In genomic region chr17:29679038-29679767, GRCm38 (mm10) we compare ENCODE assay signal across 20 mouse cellular contexts. TPM values are rescaled to one million over a fixed set of nuclear protein-coding genes. Genes with fewer than 3 reads are reported as not detected.
DNase-seq lines count a peak whose midpoint lies in the region; ATAC-seq and TF ChIP-seq lines count a peak whose summit lies in the region.
"Had no signal": no experiment of that assay in that cellular context is flagged by ENCODE, and none has a peak within 500 bp of the region (broad histone marks: within the 10 kb centered on the region; RNA-seq: fewer than 3 reads in every experiment).

No protein-coding gene starts in this region.

- no peak overlapping the region for H3K9ac ChIP-seq in lung, embryonic 15.5 days

- TF ChIP-seq POLR2A in spleen, adult 2 months (IDR thresholded peaks at IDR 0.05; ENCODE audit: low read depth, low read length): no peak
- TF ChIP-seq POLR2A in bone marrow, adult 2 months (IDR thresholded peaks at IDR 0.05; ENCODE audit: borderline replicate concordance, control insufficient read depth, low read depth, low read length): no peak

- no peak overlapping the region for H3K4me3 ChIP-seq in lung, embryonic 15.5 days
- no peak overlapping the region; the same call in 1 of the 2 replicates for H3K4me3 ChIP-seq in spleen, adult 2 months (ENCODE audit: extremely low read depth, insufficient read depth, insufficient read length)
- peak overlapping the region; percentile 59 for H3K4me3 ChIP-seq in bone marrow, adult 2 months (replicated peaks; ENCODE audit: control insufficient read depth, low read depth, low read length)
- H3K4me3 ChIP-seq: embryonic facial prominence, embryonic 10.5 days; heart, embryonic 10.5 days; megakaryocyte, embryonic 14.5 days had no signal

- WGBS in lung, embryonic 15.5 days: 84% methylated on average over 6 of the region's 6 CpGs
- WGBS in spleen, adult 2 months: 70% methylated on average over 6 of the region's 6 CpGs
- WGBS in bone marrow, adult 2 months: 74% methylated on average over 6 of the region's 6 CpGs

- peaks cover 66% of the 10 kb centered on the region for H3K36me3 ChIP-seq in lung, embryonic 15.5 days
- H3K36me3 ChIP-seq in spleen, adult 2 months (ENCODE audit: control insufficient read depth, insufficient read depth, low read length): peaks cover 52% of the 10 kb centered on the region

- H3K4me2 ChIP-seq in lung, embryonic 15.5 days: 0 out of 2 replicates have a peak overlapping the region, but pooled peaks have one; percentile 7
- H3K4me2 ChIP-seq: liver, embryonic 11.5 days had no signal

- TF ChIP-seq CTCF in spleen, adult 2 months (IDR thresholded peaks at IDR 0.05; ENCODE audit: extremely low read depth, insufficient read depth, insufficient read length, insufficient replicate concordance): no peak
- no peak for TF ChIP-seq CTCF in bone marrow, adult 2 months (IDR thresholded peaks at IDR 0.05; ENCODE audit: control insufficient read depth, insufficient read depth, low read length)

- peaks cover 16% of the 10 kb centered on the region; the same call in 1 of the 2 replicates for H3K4me1 ChIP-seq in lung, embryonic 15.5 days
- peaks cover 16% of the 10 kb centered on the region for H3K4me1 ChIP-seq in spleen, adult 2 months (ENCODE audit: control insufficient read depth, insufficient read depth, insufficient read length)
- peaks cover 5% of the 10 kb centered on the region for H3K4me1 ChIP-seq in bone marrow, adult 2 months (ENCODE audit: control insufficient read depth, insufficient read depth, low read length)
- H3K4me1 ChIP-seq: embryonic facial prominence, embryonic 10.5 days; heart, embryonic 10.5 days had no signal

- H3K9me3 ChIP-seq in lung, embryonic 15.5 days: no peaks in the 10 kb centered on the region
- H3K9me3 ChIP-seq: embryonic facial prominence, embryonic 10.5 days; heart, embryonic 10.5 days; megakaryocyte, embryonic 14.5 days had no signal

- no peaks in the 10 kb centered on the region for H3K27me3 ChIP-seq in lung, embryonic 15.5 days
- no peaks in the 10 kb centered on the region for H3K27me3 ChIP-seq in spleen, adult 2 months (ENCODE audit: control insufficient read depth, insufficient read depth, low read length)
- H3K27me3 ChIP-seq: megakaryocyte, embryonic 14.5 days; Patski had no signal

- ATAC-seq in lung, embryonic 15.5 days (ENCODE audit: borderline replicate concordance, extremely low read depth, low FRiP score, low TSS enrichment): no peak
- ATAC-seq: Patski had no signal

- no peak for DNase-seq in lung, postnatal 4 days
- DNase-seq in spleen, adult 2 months (ENCODE audit: low read depth in 1 of 2, low spot score in 2 of 2): peak; percentile 19 to 42
- no peak for DNase-seq in spleen, postnatal 14 days (ENCODE audit: low spot score in 2 of 2)
- DNase-seq in urinary bladder, adult 2 months (ENCODE audit: low spot score): no peak
- DNase-seq in layer of hippocampus, postnatal 25 days (ENCODE audit: extremely low spot score in 1 of 2, low spot score in 1 of 2): no peak
- DNase-seq: adrenal gland, postnatal 36 days; cerebellum, adult 11 months; kidney, adult 9 months; kidney, postnatal 14 days; lung, adult 2 months; right cerebral cortex, adult 18-20 months; right cerebral cortex, postnatal 4 days had no signal

- H3K27ac ChIP-seq in lung, embryonic 15.5 days: 0 out of 2 replicates have a peak overlapping the region, but pooled peaks have one; percentile 3
- H3K27ac ChIP-seq in spleen, adult 2 months (ENCODE audit: insufficient read depth, low read length): peak overlapping the region; percentile 83
- H3K27ac ChIP-seq in bone marrow, adult 2 months (ENCODE audit: control insufficient read depth, insufficient read depth, low read depth, low read length, poor library complexity): peak overlapping the region; percentile 46; the same call in 1 of the 2 replicates
- H3K27ac ChIP-seq: embryonic facial prominence, embryonic 10.5 days; heart, embryonic 10.5 days; hindbrain, postnatal 0 days had no signal

RNA-seq across cellular contexts. Expression of gene Cmtr1, which starts 18.8 kb away (rescaled TPM):
- polyA plus RNA-seq in lung, embryonic 15.5 days (2015; fragmentation: Nextera tagmentation; extraction: Ambion mirVana): 119 and 122 TPM in 2 replicates
- polyA plus RNA-seq in spleen, adult 2 months (2012; rRNA removed): 34.3 and 38.5 TPM in 2 replicates
- 49.8 and 90.6 TPM in 2 replicates for polyA plus RNA-seq in bone marrow, adult 2 months (2011; ENCODE audit: insufficient read depth, insufficient read length, low replicate concordance, missing spikeins)
- 45.2 and 45.8 TPM in 2 replicates for polyA plus RNA-seq in urinary bladder, adult 2 months (2012; rRNA removed)
- total RNA-seq in layer of hippocampus, postnatal 25 days (2021): 100 to 1,000 TPM; 101 to 109 TPM

RNA-seq across cellular contexts. Expression of gene Ccdc167, which starts 37.6 kb away (rescaled TPM):
- polyA plus RNA-seq in lung, embryonic 15.5 days (2015; fragmentation: Nextera tagmentation; extraction: Ambion mirVana): 14.3 and 14.6 TPM in 2 replicates
- polyA plus RNA-seq in spleen, adult 2 months (2012; rRNA removed): 5.4 and 6.1 TPM in 2 replicates
- polyA plus RNA-seq in bone marrow, adult 2 months (2011; ENCODE audit: insufficient read depth, insufficient read length, low replicate concordance, missing spikeins): 24.2 and 28.3 TPM in 2 replicates
- 11.2 and 11.3 TPM in 2 replicates for polyA plus RNA-seq in urinary bladder, adult 2 months (2012; rRNA removed)
- 10 to 100 TPM; 19.9 to 23.6 TPM for total RNA-seq in layer of hippocampus, postnatal 25 days (2021)

Comparison
In these comparisons a context has a peak if more than half of its experiments do, and no peak if none do; other contexts are left out.
1. DNase-seq: peak in spleen, adult 2 months (2 of 2); none in lung, postnatal 4 days (0 of 2), spleen, postnatal 14 days (0 of 2), urinary bladder, adult 2 months (single experiment) and layer of hippocampus, postnatal 25 days (0 of 2).
2. H3K27ac ChIP-seq: peak in every context shown above with its lines; median percentile 83 in spleen, adult 2 months; 46 in bone marrow, adult 2 months; 3 in lung, embryonic 15.5 days.